Comparison of ENCODE assay signal across 13 mouse cellular contexts in genomic region chr8:124399403-124399861, GRCm38 (mm10). TPM values are rescaled to one million over a fixed set of nuclear protein-coding genes. Genes with fewer than 3 reads are reported as not detected.
DNase-seq lines count a peak whose midpoint lies in the region; ATAC-seq lines count a peak whose summit lies in the region.
"Had no signal": no experiment of that assay in that cellular context is flagged by ENCODE, and none has a peak within 500 bp of the region (broad histone marks: within the 10 kb centered on the region; RNA-seq: fewer than 3 reads in every experiment).

No protein-coding gene starts in this region.

- intact Hi-C loops in left cerebral cortex, postnatal 4 days (cut with DNase I): no loop called here

- H3K27me3 ChIP-seq in midbrain, embryonic 15.5 days (replicated peaks): no peaks in the 10 kb centered on the region
- H3K27me3 ChIP-seq: heart, embryonic 13.5 days had no signal

- 73% methylated on average over 11 of the region's 11 CpGs for WGBS in midbrain, embryonic 15.5 days

- no peak overlapping the region for H3K9ac ChIP-seq in midbrain, embryonic 15.5 days
- H3K9ac ChIP-seq: forebrain, postnatal 0 days; heart, embryonic 13.5 days had no signal

- no peaks in the 10 kb centered on the region for H3K36me3 ChIP-seq in midbrain, embryonic 15.5 days (replicated peaks)
- H3K36me3 ChIP-seq: heart, embryonic 13.5 days had no signal

- no peak overlapping the region for H3K27ac ChIP-seq in midbrain, embryonic 15.5 days
- H3K27ac ChIP-seq: heart, embryonic 13.5 days had no signal

- no peaks in the 10 kb centered on the region for H3K9me3 ChIP-seq in midbrain, embryonic 15.5 days
- H3K9me3 ChIP-seq: heart, embryonic 13.5 days had no signal

- ATAC-seq in midbrain, embryonic 15.5 days (replicated peaks): no peak
- no peak for ATAC-seq in erythroblast, adult 5-6 weeks (replicated peaks; ENCODE audit: low FRiP score, poor library complexity, severe bottlenecking)

- no peak overlapping the region for H3K4me2 ChIP-seq in midbrain, embryonic 15.5 days
- H3K4me2 ChIP-seq: heart, embryonic 13.5 days had no signal

- H3K4me1 ChIP-seq in midbrain, embryonic 15.5 days: no peaks in the 10 kb centered on the region

- no peak overlapping the region for H3K4me3 ChIP-seq in midbrain, embryonic 15.5 days
- H3K4me3 ChIP-seq: heart, embryonic 13.5 days had no signal

- peak; percentile 50 for DNase-seq in cerebellum, adult 11 months
- no peak for DNase-seq in cerebellum, postnatal 4 days (ENCODE audit: low spot score in 2 of 2)
- DNase-seq in lung, postnatal 10 days: peak; percentile 60
- DNase-seq in lung, adult 18-20 months: no peak
- peak; percentile 55 for DNase-seq in kidney, postnatal 14 days
- DNase-seq in left cerebral cortex, postnatal 4 days: peak; percentile 53

RNA-seq across cellular contexts. Expression of gene Pgbd5, which starts 40.0 kb away (rescaled TPM):
- 10 to 100 TPM; 62.3 to 64.6 TPM for total RNA-seq in left cerebral cortex, postnatal 4 days (2021)
- 15.3 and 15.8 TPM in 2 replicates for polyA plus RNA-seq in midbrain, embryonic 15.5 days (2015; fragmentation: Nextera tagmentation; extraction: Ambion mirVana)
- not detected in 2 replicates for total RNA-seq in erythroblast, adult 5-6 weeks (2015; ENCODE audit: low replicate concordance)
- total RNA-seq in erythroblast, adult 5-6 weeks (2017; ENCODE audit: low replicate concordance): not detected in 2 replicates
- total RNA-seq: liver, adult 2 months; MEL; neutrophil, adult 5-6 weeks had no signal
- polyA plus RNA-seq: liver, adult 2 months had no signal

Comparison
In these comparisons a context has a peak if more than half of its experiments do, and no peak if none do; other contexts are left out.
1. DNase-seq: peak in cerebellum, adult 11 months (single experiment), lung, postnatal 10 days (single experiment), kidney, postnatal 14 days (single experiment) and left cerebral cortex, postnatal 4 days (single experiment); none in cerebellum, postnatal 4 days (0 of 2) and lung, adult 18-20 months (0 of 2).
2. RNA of gene Pgbd5, which starts 40.0 kb away (total RNA-seq): 62.3 to 64.6 TPM in left cerebral cortex, postnatal 4 days; not detected in erythroblast, adult 5-6 weeks; every median in the first group is over 10 times any median in the second.